Mouse (Mus musculus) ES-Bruce4 (cell line): Measurements from ENCODE around the gene Lamb3. TPM values are rescaled to one million over a fixed set of nuclear protein-coding genes. Genes with fewer than 3 reads are reported as not detected.
"Not testable (repeated sequence)": the region's sequence is repeated elsewhere in the genome, so short reads cannot be mapped to it uniquely, and the experiment has no call there.

ENCODE experiments used
- H3K27ac ChIP-seq: 2 replicates; pipeline ENCODE4 v1.5.1; 2012; ENCODE audit warnings: low read length, inconsistent platforms; ENCODE audit not compliant: insufficient read depth
- H3K27me3 ChIP-seq: 2 replicates; pipeline ENCODE4 v1.6.1; 2012; ENCODE audit warnings: mild to moderate bottlenecking, low read length, inconsistent platforms; ENCODE audit not compliant: control insufficient read depth, poor library complexity, insufficient read depth, severe bottlenecking
- H3K36me3 ChIP-seq: 2 replicates; pipeline ENCODE4 v1.6.1; 2012; ENCODE audit warnings: inconsistent platforms, mild to moderate bottlenecking, low read length, moderate library complexity; ENCODE audit not compliant: control insufficient read depth, poor library complexity, insufficient read depth, severe bottlenecking
- H3K4me1 ChIP-seq: one replicate; pipeline ENCODE4 v1.8.1; 2011; ENCODE audit warnings: low read length; ENCODE audit not compliant: control insufficient read depth, insufficient read depth
- H3K4me3 ChIP-seq: 2 replicates; pipeline ENCODE4 v1.5.1; 2011; ENCODE audit warnings: low read depth, mild to moderate bottlenecking, low read length
- H3K9ac ChIP-seq: 2 replicates; pipeline ENCODE4 v1.6.1; 2012; ENCODE audit warnings: low read depth, mild to moderate bottlenecking, inconsistent platforms; ENCODE audit not compliant: poor library complexity, severe bottlenecking
- H3K9me3 ChIP-seq: replicated peaks from 2 replicates; pipeline ENCODE4 v1.6.1; 2012; ENCODE audit warnings: mild to moderate bottlenecking, low read length, inconsistent platforms; ENCODE audit not compliant: control insufficient read depth, poor library complexity, insufficient read depth, severe bottlenecking
- CTCF ChIP-seq: IDR thresholded peaks from one replicate; pipeline ENCODE4 v1.8.1; 2011; ENCODE audit warnings: low read depth, low read length
- EP300 ChIP-seq: IDR thresholded peaks from 2 replicates; pipeline ENCODE4 v1.6.1; 2011; ENCODE audit warnings: low read depth, low read length; ENCODE audit not compliant: insufficient read depth
- POLR2A ChIP-seq: IDR thresholded peaks from one replicate; pipeline ENCODE4 v1.8.1; 2011; ENCODE audit warnings: low read length; ENCODE audit not compliant: insufficient read depth
- polyA plus RNA-seq: library from polyadenylated mRNA; stranded (reverse); fragments of >200 nt; gene quantifications from 2 replicates; pipeline ENCODE4 v1.2.4, GENCODE M21; 2011; ENCODE audit warnings: low read depth; ENCODE audit not compliant: missing spikeins, insufficient read depth, insufficient read length

Gene Lamb3
- polyA plus RNA-seq, 1 experiment: 6.4 TPM

GRCm38 (mm10) chr1:193272916-193273601 is 65.6 kb downstream of the Lamb3 start, which contains the start of gene G0s2:
Gene G0s2, minus strand, starts transcription at chr1:193273217.
- H3K4me3 ChIP-seq: peak within 1 kb of the TSS; percentile 59
- no peaks in the 10 kb centered on the region for H3K4me1 ChIP-seq
- peak; percentile 37 for TF ChIP-seq CTCF
- TF ChIP-seq POLR2A: no peak
- no peaks in the 10 kb centered on the region for H3K9me3 ChIP-seq
- H3K36me3 ChIP-seq: no peaks in the 10 kb centered on the region
- H3K27me3 ChIP-seq: no peaks in the 10 kb centered on the region
- H3K27ac ChIP-seq: no peak within 1 kb of the TSS
- peak within 1 kb of the TSS; percentile 12; the same call in 1 of the 2 replicates for H3K9ac ChIP-seq

DNA sequence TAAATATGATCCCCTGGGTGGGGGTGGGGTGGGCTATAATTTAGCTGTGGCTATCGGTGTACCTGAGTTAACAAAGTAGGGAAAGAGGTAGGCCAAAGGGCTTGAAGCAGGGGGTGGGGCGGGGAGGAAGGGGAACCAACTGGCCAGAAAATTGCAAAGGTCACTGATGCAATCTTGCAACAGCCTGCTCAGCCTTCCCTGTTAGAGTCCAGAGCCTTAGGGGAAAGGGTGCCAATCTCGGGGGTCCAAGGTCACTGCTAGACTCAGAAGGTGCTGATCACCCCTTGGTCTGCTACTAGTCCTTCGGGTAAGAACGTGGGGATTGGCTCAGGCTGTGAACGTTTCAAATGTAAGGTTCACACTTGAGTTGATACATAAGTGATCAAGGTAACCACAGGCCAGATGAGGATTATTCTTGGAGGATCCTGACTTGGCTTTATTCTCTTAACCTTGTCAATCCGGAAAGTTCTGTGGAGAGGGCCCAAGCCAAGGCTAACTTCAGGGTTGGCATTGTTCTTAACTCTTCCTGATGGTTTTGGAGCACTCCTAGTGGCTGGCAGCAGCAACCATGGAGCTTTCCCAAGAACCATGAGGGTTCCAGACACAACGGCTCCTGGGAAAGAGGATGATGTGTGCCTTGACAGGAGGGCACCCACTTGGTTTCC is 67.0 kb downstream of the Lamb3 start:
- H3K4me3 ChIP-seq: no peak overlapping the region
- TF ChIP-seq CTCF: no peak
- H3K9ac ChIP-seq: no peak overlapping the region
- no peak overlapping the region for H3K27ac ChIP-seq
- no peaks in the 10 kb centered on the region for H3K27me3 ChIP-seq
- H3K9me3 ChIP-seq: no peaks in the 10 kb centered on the region
- H3K36me3 ChIP-seq: no peaks in the 10 kb centered on the region
- no peaks in the 10 kb centered on the region for H3K4me1 ChIP-seq

GRCm38 (mm10) chr1:193278414-193279045 is 71.0 kb downstream of the Lamb3 start:
- no peak overlapping the region for H3K9ac ChIP-seq
- H3K9me3 ChIP-seq: no peaks in the 10 kb centered on the region
- H3K4me1 ChIP-seq: no peaks in the 10 kb centered on the region
- H3K36me3 ChIP-seq: no peaks in the 10 kb centered on the region
- TF ChIP-seq EP300 (no peak), POLR2A (no peak), CTCF (no peak)
- H3K4me3 ChIP-seq: no peak overlapping the region
- no peak overlapping the region for H3K27ac ChIP-seq
- H3K27me3 ChIP-seq: no peaks in the 10 kb centered on the region

GRCm38 (mm10) chr1:193279492-193279891 is 72.0 kb downstream of the Lamb3 start:
- H3K9me3 ChIP-seq: no peaks in the 10 kb centered on the region
- no peak for TF ChIP-seq CTCF
- H3K4me1 ChIP-seq: no peaks in the 10 kb centered on the region
- no peak overlapping the region for H3K9ac ChIP-seq
- H3K4me3 ChIP-seq: no peak overlapping the region
- no peaks in the 10 kb centered on the region for H3K36me3 ChIP-seq
- H3K27me3 ChIP-seq: no peaks in the 10 kb centered on the region
- H3K27ac ChIP-seq: no peak overlapping the region

GRCm38 (mm10) chr1:193281344-193281743 is 73.8 kb downstream of the Lamb3 start:
- Histone ChIP-seq H3K36me3 (no peaks in the 10 kb centered on the region), H3K27me3 (no peaks in the 10 kb centered on the region), H3K27ac (no peak overlapping the region), H3K9me3 (no peaks in the 10 kb centered on the region), H3K4me3 (no peak overlapping the region), H3K9ac (no peak overlapping the region), H3K4me1 (no peaks in the 10 kb centered on the region)
- TF ChIP-seq EP300 (no peak), CTCF (no peak), POLR2A (no peak)

- TF ChIP-seq CTCF (no peak), POLR2A (no peak), EP300 (no peak)
- H3K36me3 ChIP-seq: no peaks in the 10 kb centered on the region
- H3K27ac ChIP-seq: no peak overlapping the region
- H3K27me3 ChIP-seq: no peaks in the 10 kb centered on the region
- H3K9ac ChIP-seq: no peak overlapping the region
- H3K4me3 ChIP-seq: no peak overlapping the region
- H3K4me1 ChIP-seq: no peaks in the 10 kb centered on the region
- no peaks in the 10 kb centered on the region for H3K9me3 ChIP-seq
Measured at GRCm38 (mm10) chr1:193284228-193284779, 76.8 kb downstream of the Lamb3 start.

DNA sequence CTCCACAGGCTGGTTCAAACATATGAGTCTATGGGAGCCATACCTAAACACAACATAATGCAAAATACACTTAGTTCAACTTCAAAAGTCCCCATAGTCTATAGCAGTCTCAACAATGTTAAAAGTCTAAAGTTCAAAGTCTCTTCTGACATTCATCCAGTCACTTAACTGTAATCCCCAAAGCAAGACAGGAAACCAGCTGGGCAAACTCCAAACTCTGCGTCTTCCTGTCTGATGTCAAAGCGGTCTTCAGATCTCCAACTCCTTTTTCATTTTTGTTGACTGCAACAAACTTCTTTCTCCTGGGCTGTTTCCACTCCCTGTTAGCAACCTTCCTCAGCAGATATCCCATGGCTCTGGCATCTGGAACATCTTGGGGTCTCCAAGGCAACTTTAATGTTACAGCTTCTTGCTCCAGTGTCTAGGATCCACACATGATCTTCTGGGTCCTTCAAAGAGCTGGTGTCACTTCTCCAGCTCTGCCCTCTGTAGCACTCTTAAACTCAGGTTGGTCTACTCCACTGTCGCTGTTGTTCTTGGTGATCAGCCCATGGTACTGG is 78.3 kb downstream of the Lamb3 start:
- not testable (repeated sequence) for H3K36me3 ChIP-seq, H3K4me3 ChIP-seq, H3K27me3 ChIP-seq, H3K27ac ChIP-seq, H3K9ac ChIP-seq, H3K9me3 ChIP-seq, H3K4me1 ChIP-seq
